Comparison of ENCODE assay signal across 13 mouse cellular contexts in the genomic region with DNA sequence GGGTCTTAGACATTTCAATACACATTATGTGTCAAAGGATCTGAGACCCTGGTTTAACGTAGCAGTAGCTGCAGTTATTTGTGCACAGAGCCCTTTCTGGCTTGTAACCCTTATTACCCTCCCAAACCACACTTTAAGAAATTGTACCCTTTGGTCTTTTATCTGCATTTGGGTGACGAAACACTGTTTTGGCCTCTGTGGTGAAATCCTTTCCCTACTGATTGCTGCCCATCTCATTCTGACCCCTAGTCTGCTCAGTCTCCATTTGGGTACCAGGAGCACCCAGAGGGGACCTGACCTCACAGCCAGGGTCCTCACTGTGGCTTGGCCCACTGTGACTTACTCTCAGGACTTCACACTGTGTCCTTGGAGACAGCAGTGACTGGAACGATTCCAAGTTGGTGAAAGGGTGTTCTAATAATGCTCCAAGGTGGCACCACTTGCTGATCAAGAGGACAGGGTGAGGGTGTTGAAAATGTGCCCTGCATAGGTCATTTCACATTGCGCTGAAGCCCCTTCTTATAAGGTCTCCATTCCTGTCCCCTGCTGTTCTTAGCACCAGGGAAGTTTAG.
A peak's percentile ranks its signal among the peaks of the same experiment; 100 is the strongest.
DNase-seq lines count a peak whose midpoint lies in the region; ATAC-seq and TF ChIP-seq lines count a peak whose summit lies in the region.
"Had no signal": no experiment of that assay in that cellular context is flagged by ENCODE, and none has a peak within 500 bp of the region (broad histone marks: within the 10 kb centered on the region; RNA-seq: fewer than 3 reads in every experiment).

No protein-coding gene starts in this region.

- no peaks in the 10 kb centered on the region for H3K27me3 ChIP-seq in hindbrain, embryonic 14.5 days (ENCODE audit: control insufficient read depth, insufficient read depth, low read length)
- no peaks in the 10 kb centered on the region for H3K27me3 ChIP-seq in hindbrain, embryonic 11.5 days (ENCODE audit: control insufficient read depth, insufficient read depth, low read length)
- H3K27me3 ChIP-seq: limb, embryonic 13.5 days had no signal

- TF ChIP-seq CTCF in olfactory bulb, adult 2 months (IDR thresholded peaks at IDR 0.05; ENCODE audit: insufficient read depth, low read depth, low read length), result no peak

- H3K27ac ChIP-seq in hindbrain, embryonic 14.5 days, result peak overlapping the region; percentile 24; the same call in 1 of the 2 replicates
- H3K27ac ChIP-seq in hindbrain, embryonic 11.5 days (ENCODE audit: low read depth, low read length), result no peak overlapping the region
- H3K27ac ChIP-seq in olfactory bulb, adult 2 months (ENCODE audit: insufficient read depth, low read depth, low read length), result 0 out of 2 replicates have a peak overlapping the region, but pooled peaks have one; percentile 44
- H3K27ac ChIP-seq: limb, embryonic 13.5 days had no signal

- H3K4me3 ChIP-seq in hindbrain, embryonic 14.5 days (replicated peaks; ENCODE audit: low read length), result no peak overlapping the region
- H3K4me3 ChIP-seq in hindbrain, embryonic 11.5 days (ENCODE audit: low read depth, low read length), result no peak overlapping the region
- no peak overlapping the region for H3K4me3 ChIP-seq in olfactory bulb, adult 2 months (ENCODE audit: insufficient read depth, low read depth, low read length)
- H3K4me3 ChIP-seq: erythroblast, embryonic 14.5 days; limb, embryonic 13.5 days; myocyte had no signal

- H3K9me3 ChIP-seq in hindbrain, embryonic 14.5 days (ENCODE audit: control insufficient read depth, low read length), result no peaks in the 10 kb centered on the region
- no peaks in the 10 kb centered on the region for H3K9me3 ChIP-seq in hindbrain, embryonic 11.5 days (ENCODE audit: control insufficient read depth, low read length)
- H3K9me3 ChIP-seq: limb, embryonic 13.5 days had no signal

- peak; percentile 16 to 31 for DNase-seq in adrenal gland, postnatal 36 days
- DNase-seq in adrenal gland, adult 8-10 months, result no peak
- DNase-seq in hindbrain, embryonic 14.5 days (ENCODE audit: low spot score), result no peak
- no peak for DNase-seq in hindbrain, embryonic 11.5 days (ENCODE audit: low spot score)
- DNase-seq in lung, postnatal 36 days, result peak; percentile 40
- DNase-seq in lung, postnatal 10 days, result no peak
- no peak for DNase-seq in frontal cortex, adult 2 months (ENCODE audit: extremely low spot score in 1 of 2, low spot score in 1 of 2)
- DNase-seq: cerebellum, postnatal 36 days; layer of hippocampus, adult 9-11 months had no signal

- no peak overlapping the region for H3K4me2 ChIP-seq in hindbrain, embryonic 14.5 days (replicated peaks)
- H3K4me2 ChIP-seq in hindbrain, embryonic 11.5 days (replicated peaks; ENCODE audit: low read depth, low read length), result no peak overlapping the region
- H3K4me2 ChIP-seq: limb, embryonic 13.5 days had no signal

- ATAC-seq in hindbrain, embryonic 14.5 days (ENCODE audit: low FRiP score), result no peak
- ATAC-seq in hindbrain, embryonic 11.5 days (ENCODE audit: low FRiP score), result no peak

- H3K9ac ChIP-seq in hindbrain, embryonic 14.5 days, result no peak overlapping the region
- H3K9ac ChIP-seq in hindbrain, embryonic 11.5 days (ENCODE audit: low read depth, low read length), result no peak overlapping the region
- H3K9ac ChIP-seq: limb, embryonic 13.5 days had no signal

- TF ChIP-seq POLR2A in olfactory bulb, adult 2 months (IDR thresholded peaks at IDR 0.05; ENCODE audit: insufficient read depth, low read depth, low read length), result no peak

- peaks cover 20% of the 10 kb centered on the region for H3K4me1 ChIP-seq in hindbrain, embryonic 14.5 days (replicated peaks; ENCODE audit: control insufficient read depth, insufficient read depth, low read length)
- H3K4me1 ChIP-seq in hindbrain, embryonic 11.5 days (replicated peaks; ENCODE audit: control insufficient read depth, insufficient read depth, low read length), result no peaks in the 10 kb centered on the region
- peaks cover 9% of the 10 kb centered on the region for H3K4me1 ChIP-seq in olfactory bulb, adult 2 months (ENCODE audit: control insufficient read depth, insufficient read depth, low read length)

- 69% methylated on average over 4 of the region's 4 CpGs for WGBS in hindbrain, embryonic 14.5 days
- 81% methylated on average over 4 of the region's 4 CpGs for WGBS in hindbrain, embryonic 11.5 days
- WGBS in olfactory bulb, adult 2 months, result 78% methylated on average over 4 of the region's 4 CpGs

- H3K36me3 ChIP-seq in hindbrain, embryonic 14.5 days (replicated peaks; ENCODE audit: control insufficient read depth, insufficient read depth), result no peaks in the 10 kb centered on the region
- no peaks in the 10 kb centered on the region for H3K36me3 ChIP-seq in hindbrain, embryonic 11.5 days (ENCODE audit: control insufficient read depth, insufficient read depth, low read length)

Comparison
In these comparisons a context has a peak if more than half of its experiments do, and no peak if none do; other contexts are left out.
1. DNase-seq: peak in adrenal gland, postnatal 36 days (2 of 2) and lung, postnatal 36 days (single experiment); none in adrenal gland, adult 8-10 months (single experiment), hindbrain, embryonic 14.5 days (single experiment), hindbrain, embryonic 11.5 days (single experiment), lung, postnatal 10 days (single experiment) and frontal cortex, adult 2 months (0 of 2).